Mouse (Mus musculus) MEL (cell line): ENCODE measurements around the gene Vmn2r60.

ENCODE experiments used
- CHD1 ChIP-seq: IDR thresholded peaks from 2 replicates; pipeline ENCODE4 v1.6.1; 2012; ENCODE audit warnings: low read depth, mild to moderate bottlenecking, inconsistent platforms, low read length, improper control_type of control experiment
- CHD2 ChIP-seq: IDR thresholded peaks from 2 replicates; pipeline ENCODE4 v1.6.1; 2011; ENCODE audit warnings: low read length, improper control_type of control experiment
- CTCF ChIP-seq, 3 experiments: IDR thresholded peaks in 2 of 3; conservative IDR thresholded peaks in 1 of 3; 2 replicates each; pipeline ENCODE4 v1.5.1; 2011 to 2012; ENCODE audit warnings: low read length in 3 of 3, low read depth in 2 of 3, mild to moderate bottlenecking in 2 of 3, improper control_type of control experiment in 1 of 3, inconsistent platforms in 1 of 3, mixed read lengths in 1 of 3, moderate library complexity in 1 of 3; ENCODE audit not compliant: control insufficient read depth in 1 of 3, insufficient read depth in 1 of 3, poor library complexity in 1 of 3, severe bottlenecking in 1 of 3
- EP300 ChIP-seq, 2 experiments: IDR thresholded peaks; 2 replicates each; pipeline ENCODE4 v1.6.1; 2011; ENCODE audit warnings: improper control_type of control experiment in 2 of 2, low read length in 2 of 2, low read depth in 1 of 2, mild to moderate bottlenecking in 1 of 2
- POLR2A ChIP-seq, 2 experiments: IDR thresholded peaks; 2 replicates each; pipeline ENCODE4 v1.6.1; 2011 to 2012; ENCODE audit warnings: low read length in 2 of 2, mild to moderate bottlenecking in 2 of 2, control low read depth in 1 of 2, improper control_type of control experiment in 1 of 2, low read depth in 1 of 2, moderate library complexity in 1 of 2; ENCODE audit not compliant: control insufficient read depth in 1 of 2, insufficient read depth in 1 of 2, poor library complexity in 1 of 2
- POLR2AphosphoS2 ChIP-seq: IDR thresholded peaks from 2 replicates; pipeline ENCODE4 v1.6.1; 2011; ENCODE audit warnings: low read length, improper control_type of control experiment
- RCOR1 ChIP-seq: IDR thresholded peaks from 2 replicates; pipeline ENCODE4 v1.6.1; 2012; ENCODE audit warnings: low read depth, mild to moderate bottlenecking, inconsistent platforms, low read length, improper control_type of control experiment
- TAL1 ChIP-seq: IDR thresholded peaks from 2 replicates; pipeline ENCODE4 v1.6.1; 2012; ENCODE audit warnings: mild to moderate bottlenecking, inconsistent platforms, low read length, moderate library complexity, mixed read lengths
- USF1 ChIP-seq: IDR thresholded peaks from 2 replicates; pipeline ENCODE4 v1.6.1; 2014; ENCODE audit warnings: low read depth, mild to moderate bottlenecking, inconsistent platforms, low read length, improper control_type of control experiment, moderate library complexity

GRCm38 (mm10) chr7:42058923-42059322 lies 48.6 kb upstream of the Vmn2r60 start, which contains the start of gene Vmn2r59:
- no peak for TF ChIP-seq POLR2AphosphoS2
- TF ChIP-seq RCOR1: no peak
- TF ChIP-seq POLR2A (IDR thresholded peaks at IDR 0.05; ENCODE audit: control insufficient read depth in 1 of 2, insufficient read depth in 1 of 2, low read depth in 1 of 2, low read length in 2 of 2, poor library complexity in 1 of 2): no peak
- no peak for TF ChIP-seq CTCF (IDR thresholded peaks at IDR 0.05 in 2 of 3, conservative IDR thresholded peaks at IDR 0.05 in 1 of 3; ENCODE audit: control insufficient read depth in 1 of 3, insufficient read depth in 1 of 3, low read depth in 2 of 3, low read length in 3 of 3, poor library complexity in 1 of 3, severe bottlenecking in 1 of 3)
- no peak for TF ChIP-seq TAL1
- TF ChIP-seq EP300 (IDR thresholded peaks at IDR 0.05; ENCODE audit: low read depth in 1 of 2, low read length in 2 of 2): no peak
- no peak for TF ChIP-seq USF1
- TF ChIP-seq CHD1: no peak
- no peak for TF ChIP-seq CHD2
